Comparison of ENCODE assay signal across 9 mouse cellular contexts in the genomic region with DNA sequence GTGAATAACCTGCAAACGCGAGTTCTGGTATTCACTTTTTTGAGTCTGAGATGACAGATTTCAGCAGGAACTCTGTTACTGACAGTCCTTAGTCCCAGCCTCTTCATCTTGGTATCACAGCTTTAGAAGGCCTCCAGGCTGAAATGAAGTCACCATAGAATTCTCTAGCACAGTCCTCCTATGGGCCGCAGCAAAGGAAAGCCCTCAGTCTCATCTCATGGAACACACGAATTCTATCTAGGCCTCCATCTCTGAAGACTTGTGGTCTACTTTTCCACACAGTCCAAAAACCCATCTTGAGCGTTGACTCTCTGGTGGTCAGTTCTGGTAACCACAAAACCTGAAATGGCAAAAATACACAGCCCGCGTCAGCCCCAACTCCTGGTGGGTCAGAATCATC. TPM values are rescaled to one million over a fixed set of nuclear protein-coding genes. Genes with fewer than 3 reads are reported as not detected.
DNase-seq lines count a peak whose midpoint lies in the region; ATAC-seq and TF ChIP-seq lines count a peak whose summit lies in the region.
"Had no signal": no experiment of that assay in that cellular context is flagged by ENCODE, and none has a peak within 500 bp of the region (broad histone marks: within the 10 kb centered on the region; RNA-seq: fewer than 3 reads in every experiment).

No protein-coding gene starts in this region.

- H3K27me3 ChIP-seq in lung, postnatal 0 days (replicated peaks; ENCODE audit: insufficient read depth, low read length): no peaks in the 10 kb centered on the region
- no peaks in the 10 kb centered on the region for H3K27me3 ChIP-seq in limb, embryonic 15.5 days

- peak overlapping the region; percentile 69; the same call in 1 of the 2 replicates for H3K4me2 ChIP-seq in lung, postnatal 0 days (replicated peaks; ENCODE audit: low read depth, low read length)
- peak overlapping the region; percentile 78 for H3K4me2 ChIP-seq in limb, embryonic 15.5 days

- WGBS in lung, postnatal 0 days: 49% methylated on average over 7 of the region's 7 CpGs
- WGBS in limb, embryonic 15.5 days: 52% methylated on average over 7 of the region's 7 CpGs

- no peak overlapping the region for H3K9ac ChIP-seq in lung, postnatal 0 days (replicated peaks; ENCODE audit: low read depth)
- peak overlapping the region; percentile 60; the same call in 1 of the 2 replicates for H3K9ac ChIP-seq in limb, embryonic 15.5 days

- no peak for TF ChIP-seq EP300 in lung, postnatal 0 days (IDR thresholded peaks at IDR 0.05)

- no peak overlapping the region for H3K4me3 ChIP-seq in lung, postnatal 0 days (ENCODE audit: low read depth, low read length)
- peak overlapping the region; percentile 64 for H3K4me3 ChIP-seq in limb, embryonic 15.5 days

- no peaks in the 10 kb centered on the region for H3K9me3 ChIP-seq in lung, postnatal 0 days (ENCODE audit: low read length)
- no peaks in the 10 kb centered on the region for H3K9me3 ChIP-seq in limb, embryonic 15.5 days

- H3K36me3 ChIP-seq in lung, postnatal 0 days (ENCODE audit: insufficient read depth, low read length): peaks cover 3% of the 10 kb centered on the region; the same call in 1 of the 2 replicates
- peaks cover 13% of the 10 kb centered on the region for H3K36me3 ChIP-seq in limb, embryonic 15.5 days

- H3K4me1 ChIP-seq in lung, postnatal 0 days (ENCODE audit: insufficient read depth, low read depth, low read length): no peaks in the 10 kb centered on the region
- H3K4me1 ChIP-seq in limb, embryonic 15.5 days: 0 out of 2 replicates have a peak, but pooled peaks cover 13% of the 10 kb centered on the region

- no peak for ATAC-seq in lung, postnatal 0 days
- ATAC-seq in limb, embryonic 15.5 days (ENCODE audit: insufficient number of reproducible peaks, low FRiP score, low TSS enrichment, low read depth): no peak
- ATAC-seq in cerebellum, adult (ENCODE audit: insufficient number of reproducible peaks, low FRiP score, low TSS enrichment): no peak

- TF ChIP-seq CTCF in lung, postnatal 0 days (IDR thresholded peaks at IDR 0.05): no peak

- no peak overlapping the region for H3K27ac ChIP-seq in lung, postnatal 0 days (ENCODE audit: low read length)
- H3K27ac ChIP-seq in limb, embryonic 15.5 days: peak overlapping the region; percentile 93

- DNase-seq in heart, adult 11 months: peak; percentile 64
- DNase-seq in heart, adult 9 months (ENCODE audit: low spot score in 2 of 2): no peak
- DNase-seq in lung, postnatal 0 days (ENCODE audit: low spot score): no peak
- no peak for DNase-seq in lung, postnatal 14 days
- no peak for DNase-seq in spleen, postnatal 36 days (ENCODE audit: low spot score in 2 of 2)
- DNase-seq in frontal cortex, adult 2 months (ENCODE audit: extremely low spot score in 1 of 2, low spot score in 1 of 2): no peak
- DNase-seq: thymus, adult 18-20 months had no signal

RNA-seq across cellular contexts. Expression of gene 6330403K07Rik, which starts 1.2 kb away (rescaled TPM):
- polyA plus RNA-seq in lung, postnatal 0 days (2015; fragmentation: Nextera tagmentation; extraction: Ambion mirVana): 20.5 and 27.0 TPM in 2 replicates
- polyA plus RNA-seq in limb, embryonic 15.5 days (2015; fragmentation: Nextera tagmentation; extraction: Ambion mirVana): 151 and 165 TPM in 2 replicates
- 367 and 395 TPM in 2 replicates for polyA plus RNA-seq in frontal cortex, adult 2 months (2012; rRNA removed)

RNA-seq across cellular contexts. Expression of gene Derl2, which starts 12.4 kb away (rescaled TPM):
- polyA plus RNA-seq in lung, postnatal 0 days (2015; fragmentation: Nextera tagmentation; extraction: Ambion mirVana): 63.4 and 70.7 TPM in 2 replicates
- polyA plus RNA-seq in limb, embryonic 15.5 days (2015; fragmentation: Nextera tagmentation; extraction: Ambion mirVana): 49.6 and 51.4 TPM in 2 replicates
- polyA plus RNA-seq in frontal cortex, adult 2 months (2012; rRNA removed): 18.8 and 19.0 TPM in 2 replicates

RNA-seq across cellular contexts. Expression of gene Mis12, which starts 12.7 kb away (rescaled TPM):
- 16.2 and 17.6 TPM in 2 replicates for polyA plus RNA-seq in lung, postnatal 0 days (2015; fragmentation: Nextera tagmentation; extraction: Ambion mirVana)
- 40.8 and 43.3 TPM in 2 replicates for polyA plus RNA-seq in limb, embryonic 15.5 days (2015; fragmentation: Nextera tagmentation; extraction: Ambion mirVana)
- polyA plus RNA-seq in frontal cortex, adult 2 months (2012; rRNA removed): 13.4 and 13.5 TPM in 2 replicates

RNA-seq across cellular contexts. Expression of gene Dhx33, which starts 27.8 kb away (rescaled TPM):
- 5.9 and 6.2 TPM in 2 replicates for polyA plus RNA-seq in lung, postnatal 0 days (2015; fragmentation: Nextera tagmentation; extraction: Ambion mirVana)
- polyA plus RNA-seq in limb, embryonic 15.5 days (2015; fragmentation: Nextera tagmentation; extraction: Ambion mirVana): 15.9 and 17.1 TPM in 2 replicates
- 23.8 and 26.1 TPM in 2 replicates for polyA plus RNA-seq in frontal cortex, adult 2 months (2012; rRNA removed)

RNA-seq across cellular contexts. Expression of gene C1qbp, which starts 49.2 kb away (rescaled TPM):
- 79.6 and 83.4 TPM in 2 replicates for polyA plus RNA-seq in lung, postnatal 0 days (2015; fragmentation: Nextera tagmentation; extraction: Ambion mirVana)
- 197 and 200 TPM in 2 replicates for polyA plus RNA-seq in limb, embryonic 15.5 days (2015; fragmentation: Nextera tagmentation; extraction: Ambion mirVana)
- 79.9 and 94.5 TPM in 2 replicates for polyA plus RNA-seq in frontal cortex, adult 2 months (2012; rRNA removed)
